ENCODE assay signal across 10 mouse cellular contexts in the genomic region with DNA sequence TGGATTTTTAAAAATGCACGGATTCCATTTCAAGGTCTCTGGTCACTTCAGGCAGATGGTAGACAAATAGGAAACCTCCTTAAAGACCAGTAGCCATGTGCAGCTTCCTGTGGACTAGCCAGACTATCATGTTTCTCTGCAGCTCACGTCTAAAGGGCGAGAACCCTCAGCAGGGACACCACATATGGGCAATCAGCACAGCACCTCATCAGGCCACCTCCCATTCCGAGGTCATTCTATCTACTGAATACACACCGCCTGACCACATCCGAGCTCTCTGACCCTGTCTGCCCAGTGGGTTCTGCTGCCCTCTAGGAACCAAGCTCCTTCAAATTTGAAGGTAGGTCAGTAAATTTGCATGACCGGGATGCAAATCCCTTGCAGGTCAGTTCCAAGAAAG. TPM values are rescaled to one million over a fixed set of nuclear protein-coding genes. Genes with fewer than 3 reads are reported as not detected.
A peak's percentile ranks its signal among the peaks of the same experiment; 100 is the strongest.
DNase-seq lines count a peak whose midpoint lies in the region; ATAC-seq and TF ChIP-seq lines count a peak whose summit lies in the region.
"Had no signal": no experiment of that assay in that cellular context is flagged by ENCODE, and none has a peak within 500 bp of the region (broad histone marks: within the 10 kb centered on the region; RNA-seq: fewer than 3 reads in every experiment).

No protein-coding gene starts in this region.

- H3K4me2 ChIP-seq in lung, postnatal 0 days (replicated peaks; ENCODE audit: low read depth, low read length): no peak overlapping the region
- no peak overlapping the region for H3K4me2 ChIP-seq in limb, embryonic 15.5 days
- no peak overlapping the region for H3K4me2 ChIP-seq in stomach, embryonic 16.5 days (ENCODE audit: low read depth, low read length)
- H3K4me2 ChIP-seq in hindbrain, embryonic 16.5 days (ENCODE audit: low read length): no peak overlapping the region

- no peak overlapping the region for H3K27ac ChIP-seq in lung, postnatal 0 days (ENCODE audit: low read length)
- 0 out of 2 replicates have a peak overlapping the region, but pooled peaks have one; percentile 22 for H3K27ac ChIP-seq in limb, embryonic 15.5 days
- H3K27ac ChIP-seq in stomach, embryonic 16.5 days (ENCODE audit: low read length): 0 out of 2 replicates have a peak overlapping the region, but pooled peaks have one; percentile 0
- H3K27ac ChIP-seq in hindbrain, embryonic 16.5 days (ENCODE audit: low read depth, low read length): no peak overlapping the region; the same call in 1 of the 2 replicates

- no peak for TF ChIP-seq EP300 in lung, postnatal 0 days (IDR thresholded peaks at IDR 0.05)

- 38% methylated on average over 7 of the region's 7 CpGs for WGBS in lung, postnatal 0 days
- WGBS in limb, embryonic 15.5 days: 47% methylated on average over 7 of the region's 7 CpGs
- WGBS in stomach, embryonic 16.5 days: 41% methylated on average over 7 of the region's 7 CpGs
- 66% methylated on average over 7 of the region's 7 CpGs for WGBS in hindbrain, embryonic 16.5 days

- H3K9me3 ChIP-seq in lung, postnatal 0 days (ENCODE audit: low read length): no peaks in the 10 kb centered on the region
- H3K9me3 ChIP-seq in limb, embryonic 15.5 days: no peaks in the 10 kb centered on the region
- no peaks in the 10 kb centered on the region for H3K9me3 ChIP-seq in stomach, embryonic 16.5 days (replicated peaks; ENCODE audit: control insufficient read depth, low read length)
- H3K9me3 ChIP-seq in hindbrain, embryonic 16.5 days (ENCODE audit: control insufficient read depth, low read length): no peaks in the 10 kb centered on the region

- no peaks in the 10 kb centered on the region for H3K36me3 ChIP-seq in lung, postnatal 0 days (ENCODE audit: insufficient read depth, low read length)
- 0 out of 2 replicates have a peak, but pooled peaks cover 4% of the 10 kb centered on the region for H3K36me3 ChIP-seq in limb, embryonic 15.5 days
- H3K36me3 ChIP-seq in stomach, embryonic 16.5 days (ENCODE audit: control insufficient read depth, insufficient read depth, low read length): no peaks in the 10 kb centered on the region
- no peaks in the 10 kb centered on the region for H3K36me3 ChIP-seq in hindbrain, embryonic 16.5 days (ENCODE audit: control insufficient read depth, insufficient read depth, low read length)

- H3K4me3 ChIP-seq in lung, postnatal 0 days (ENCODE audit: low read depth, low read length): no peak overlapping the region
- H3K4me3 ChIP-seq in limb, embryonic 15.5 days: no peak overlapping the region
- H3K4me3 ChIP-seq in stomach, embryonic 16.5 days (replicated peaks; ENCODE audit: low read length): no peak overlapping the region
- H3K4me3 ChIP-seq in hindbrain, embryonic 16.5 days (ENCODE audit: low read length): no peak overlapping the region

- 0 out of 2 replicates have a peak, but pooled peaks have one; percentile 2 for TF ChIP-seq CTCF in lung, postnatal 0 days (IDR thresholded peaks at IDR 0.05)

- no peak overlapping the region for H3K9ac ChIP-seq in lung, postnatal 0 days (replicated peaks; ENCODE audit: low read depth)
- no peak overlapping the region for H3K9ac ChIP-seq in limb, embryonic 15.5 days
- no peak overlapping the region for H3K9ac ChIP-seq in stomach, embryonic 16.5 days (ENCODE audit: low read length)
- H3K9ac ChIP-seq in hindbrain, embryonic 16.5 days (ENCODE audit: low read depth, low read length): no peak overlapping the region

- ATAC-seq in lung, postnatal 0 days: no peak
- no peak for ATAC-seq in limb, embryonic 15.5 days (ENCODE audit: insufficient number of reproducible peaks, low FRiP score, low TSS enrichment, low read depth)
- ATAC-seq in stomach, embryonic 16.5 days (ENCODE audit: insufficient read depth, low FRiP score): no peak
- ATAC-seq in hindbrain, embryonic 16.5 days: no peak
- ATAC-seq: Patski had no signal

- no peaks in the 10 kb centered on the region for H3K27me3 ChIP-seq in lung, postnatal 0 days (replicated peaks; ENCODE audit: insufficient read depth, low read length)
- H3K27me3 ChIP-seq in limb, embryonic 15.5 days: no peaks in the 10 kb centered on the region
- no peaks in the 10 kb centered on the region for H3K27me3 ChIP-seq in stomach, embryonic 16.5 days (ENCODE audit: control insufficient read depth, insufficient read depth, low read length)
- H3K27me3 ChIP-seq in hindbrain, embryonic 16.5 days (replicated peaks; ENCODE audit: control insufficient read depth, insufficient read depth, low read length): no peaks in the 10 kb centered on the region
- H3K27me3 ChIP-seq: Patski had no signal

- DNase-seq in gastrocnemius, postnatal 25 days: peak; percentile 65
- DNase-seq in gastrocnemius, postnatal 10 days: no peak
- no peak for DNase-seq in lung, postnatal 0 days (ENCODE audit: low spot score)
- no peak for DNase-seq in lung, postnatal 14 days
- DNase-seq in layer of hippocampus, adult 18-20 months (ENCODE audit: low spot score in 2 of 2): no peak
- DNase-seq: cerebellum, adult 9-10 months had no signal

- H3K4me1 ChIP-seq in lung, postnatal 0 days (ENCODE audit: insufficient read depth, low read depth, low read length): peaks cover 23% of the 10 kb centered on the region; the same call in 1 of the 2 replicates
- H3K4me1 ChIP-seq in limb, embryonic 15.5 days: peaks cover 53% of the 10 kb centered on the region
- peaks cover 32% of the 10 kb centered on the region for H3K4me1 ChIP-seq in stomach, embryonic 16.5 days (ENCODE audit: control insufficient read depth, insufficient read depth, low read length)
- H3K4me1 ChIP-seq in hindbrain, embryonic 16.5 days (ENCODE audit: control insufficient read depth, insufficient read depth, low read depth, low read length): peaks cover 7% of the 10 kb centered on the region; the same call in 1 of the 2 replicates

RNA-seq across cellular contexts. Expression of gene Sh3pxd2a, which starts 35.4 kb away (rescaled TPM):
- 10 to 100 TPM; 37.8 to 46.3 TPM for total RNA-seq in gastrocnemius, postnatal 25 days (2021)
- 10 to 100 TPM; 79.8 to 85.6 TPM for total RNA-seq in gastrocnemius, postnatal 10 days (2021)
- polyA plus RNA-seq in lung, postnatal 0 days (2015; fragmentation: Nextera tagmentation; extraction: Ambion mirVana): 5.6 and 6.4 TPM in 2 replicates
- polyA plus RNA-seq in limb, embryonic 15.5 days (2015; fragmentation: Nextera tagmentation; extraction: Ambion mirVana): 12.2 and 12.4 TPM in 2 replicates
- polyA plus RNA-seq in stomach, embryonic 16.5 days (2015; fragmentation: Nextera tagmentation; extraction: Ambion mirVana): 6.3 and 6.6 TPM in 2 replicates
- total RNA-seq in layer of hippocampus, adult 18-20 months (2021): 10 to 100 TPM; 33.4 to 35.4 TPM
- polyA plus RNA-seq in hindbrain, embryonic 16.5 days (2015; fragmentation: Nextera tagmentation; extraction: Ambion mirVana): 1.8 and 2.2 TPM in 2 replicates

Comparison
In these comparisons a context has a peak if more than half of its experiments do, and no peak if none do; other contexts are left out.
1. H3K27ac ChIP-seq: peak in limb, embryonic 15.5 days (single experiment) and stomach, embryonic 16.5 days (single experiment); none in lung, postnatal 0 days (single experiment) and hindbrain, embryonic 16.5 days (single experiment).